Mouse (Mus musculus) hindbrain, embryonic 16.5 days (tissue): ENCODE measurements at regions not wholly inside any gene's neighbourhood (a gene's known extent, or its start where the extent isn't known, plus 50 kb on each side); places are given as distances from the start of the nearest gene placed in this dataset.
"Not testable (repeated sequence)": the region's sequence is repeated elsewhere in the genome, so short reads cannot be mapped to it uniquely, and the experiment has no call there.

ENCODE experiments used
- ATAC-seq: fragments of 200-750 bp; cut with Nextera tagmentation; 2 replicates; pipeline ENCODE4 v1.8.0; 2017; ENCODE audit warnings: moderate TSS enrichment, moderate library complexity
- H3K27ac ChIP-seq: fragments of 300-500 bp; sonication (generic); 2 replicates; pipeline ENCODE4 v1.5.1; 2014; ENCODE audit warnings: low read depth, mild to moderate bottlenecking, control low read depth, low read length, moderate library complexity
- H3K27me3 ChIP-seq: fragments of 300-500 bp; sonication (generic); replicated peaks from 2 replicates; pipeline ENCODE4 v1.6.1; 2014; ENCODE audit warnings: low read length; ENCODE audit not compliant: control insufficient read depth, insufficient read depth
- H3K36me3 ChIP-seq: fragments of 300-500 bp; sonication (generic); 2 replicates; pipeline ENCODE4 v1.6.1; 2014; ENCODE audit warnings: mild to moderate bottlenecking, low read length, moderate library complexity, mixed read lengths; ENCODE audit not compliant: control insufficient read depth, insufficient read depth
- H3K4me1 ChIP-seq: fragments of 300-500 bp; sonication (generic); 2 replicates; pipeline ENCODE4 v1.6.1; 2014; ENCODE audit warnings: low read depth, low read length; ENCODE audit not compliant: control insufficient read depth, insufficient read depth
- H3K4me2 ChIP-seq: fragments of 300-500 bp; sonication (generic); 2 replicates; pipeline ENCODE4 v1.6.1; 2014; ENCODE audit warnings: mild to moderate bottlenecking, low read length, control low read depth, moderate library complexity
- H3K4me3 ChIP-seq: fragments of 300-500 bp; sonication (generic); 2 replicates; pipeline ENCODE4 v1.5.1; 2014; ENCODE audit warnings: mild to moderate bottlenecking, low read length, control low read depth, moderate library complexity
- H3K9ac ChIP-seq: fragments of 300-500 bp; sonication (generic); 2 replicates; pipeline ENCODE4 v1.6.1; 2014; ENCODE audit warnings: low read depth, mild to moderate bottlenecking, control low read depth, low read length, moderate library complexity
- H3K9me3 ChIP-seq: fragments of 300-500 bp; sonication (generic); 2 replicates; pipeline ENCODE4 v1.6.1; 2014; ENCODE audit warnings: mild to moderate bottlenecking, low read length, moderate library complexity; ENCODE audit not compliant: control insufficient read depth
- WGBS: fragments of 180-500 bp; shearing (Covaris S2); extraction: QIAGEN DNeasy Blood & Tissue Kit; methylation state at CpG from one replicate; pipeline ENCODE4 v1.1.7; 2014; 5-methylcytosine and 5-hydroxymethylcytosine counted together

DNA sequence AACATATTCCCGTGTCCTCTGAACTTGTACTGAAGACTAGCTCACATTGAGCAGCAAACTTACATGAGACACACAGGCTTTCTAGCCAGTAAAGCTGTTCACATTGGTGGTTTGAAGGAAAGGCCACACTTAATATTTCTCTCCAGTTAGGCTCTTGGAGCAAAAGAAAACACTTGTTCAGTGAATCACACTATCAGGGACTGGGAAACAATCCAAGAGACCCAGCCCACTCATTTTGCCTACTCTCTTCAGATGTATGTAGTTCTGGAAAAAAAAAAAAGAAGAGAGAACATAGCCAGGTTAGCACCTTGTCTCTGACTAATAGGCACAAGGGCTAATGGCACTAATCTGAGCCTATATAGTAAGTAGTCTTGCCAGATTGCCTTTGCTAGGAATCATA is 165.9 kb downstream of the Lyplal1 start:
- no peak overlapping the region for H3K4me3 ChIP-seq
- 81% methylated on average over 1 of the region's 1 CpGs for WGBS
- no peaks in the 10 kb centered on the region for H3K9me3 ChIP-seq
- no peak for ATAC-seq
- no peak overlapping the region for H3K9ac ChIP-seq
- no peak overlapping the region for H3K4me2 ChIP-seq
- no peak overlapping the region for H3K27ac ChIP-seq
- H3K27me3 ChIP-seq: no peaks in the 10 kb centered on the region
- H3K4me1 ChIP-seq: no peaks in the 10 kb centered on the region
- no peaks in the 10 kb centered on the region for H3K36me3 ChIP-seq

DNA sequence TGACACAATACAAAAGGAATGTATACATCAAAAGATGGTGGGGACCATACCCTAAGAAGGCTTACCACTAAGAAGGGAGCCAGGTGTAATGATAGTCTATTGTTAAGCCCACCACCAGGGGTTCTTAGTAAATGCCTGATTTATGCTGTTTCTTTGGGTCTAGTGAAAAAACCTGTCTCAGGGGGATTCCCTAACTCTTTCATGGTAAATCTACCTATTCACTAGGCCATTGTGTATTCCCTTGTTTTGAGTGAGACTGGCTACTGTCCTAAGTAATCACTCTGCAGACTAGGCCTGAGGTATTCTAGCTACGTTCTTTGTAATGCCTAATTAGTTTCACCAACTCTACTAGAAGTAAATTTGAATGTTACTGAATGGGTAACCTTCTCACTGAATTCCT is 161.3 kb downstream of the Lyplal1 start:
- not testable (repeated sequence) for H3K9me3 ChIP-seq, H3K27ac ChIP-seq, H3K4me3 ChIP-seq, ATAC-seq, H3K4me1 ChIP-seq, H3K4me2 ChIP-seq, H3K36me3 ChIP-seq, H3K27me3 ChIP-seq, H3K9ac ChIP-seq
- WGBS: 38% methylated on average over 1 of the region's 1 CpGs

DNA sequence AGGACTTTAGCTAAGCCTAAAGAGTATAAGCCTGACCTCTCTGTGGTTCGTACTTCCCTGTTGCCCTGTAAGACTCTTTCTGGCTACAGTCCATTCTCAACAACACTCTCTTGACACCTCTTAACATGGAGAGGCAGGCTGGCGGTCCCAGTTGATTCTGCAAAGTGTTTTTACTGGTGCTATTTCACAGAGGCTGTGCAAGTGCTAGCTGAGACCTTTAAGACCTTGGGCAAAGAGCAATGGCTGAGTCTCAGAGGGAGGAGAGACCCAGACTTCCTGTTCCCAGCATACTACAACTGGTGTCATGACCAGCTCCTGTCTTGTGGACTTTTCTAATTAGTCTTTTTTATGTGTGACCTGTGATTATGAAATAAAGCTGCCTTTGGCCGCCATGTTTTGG is 159.6 kb downstream of the Lyplal1 start:
- Histone ChIP-seq H3K27ac (no peak overlapping the region), H3K4me1 (no peaks in the 10 kb centered on the region), H3K4me2 (no peak overlapping the region), H3K9ac (no peak overlapping the region), H3K27me3 (no peaks in the 10 kb centered on the region), H3K36me3 (no peaks in the 10 kb centered on the region), H3K4me3 (no peak overlapping the region), H3K9me3 (no peaks in the 10 kb centered on the region)
- no peak for ATAC-seq
- 90% methylated on average over 3 of the region's 3 CpGs for WGBS

GRCm38 (mm10) chr1:185958276-185958675 is 158.8 kb downstream of the Lyplal1 start:
- no peak for ATAC-seq
- H3K9ac ChIP-seq: no peak overlapping the region
- WGBS: 42% methylated on average over 10 of the region's 10 CpGs
- no peaks in the 10 kb centered on the region for H3K27me3 ChIP-seq
- H3K9me3 ChIP-seq: no peaks in the 10 kb centered on the region
- no peaks in the 10 kb centered on the region for H3K4me1 ChIP-seq
- H3K27ac ChIP-seq: no peak overlapping the region
- no peak overlapping the region for H3K4me2 ChIP-seq
- H3K36me3 ChIP-seq: no peaks in the 10 kb centered on the region
- H3K4me3 ChIP-seq: no peak overlapping the region

DNA sequence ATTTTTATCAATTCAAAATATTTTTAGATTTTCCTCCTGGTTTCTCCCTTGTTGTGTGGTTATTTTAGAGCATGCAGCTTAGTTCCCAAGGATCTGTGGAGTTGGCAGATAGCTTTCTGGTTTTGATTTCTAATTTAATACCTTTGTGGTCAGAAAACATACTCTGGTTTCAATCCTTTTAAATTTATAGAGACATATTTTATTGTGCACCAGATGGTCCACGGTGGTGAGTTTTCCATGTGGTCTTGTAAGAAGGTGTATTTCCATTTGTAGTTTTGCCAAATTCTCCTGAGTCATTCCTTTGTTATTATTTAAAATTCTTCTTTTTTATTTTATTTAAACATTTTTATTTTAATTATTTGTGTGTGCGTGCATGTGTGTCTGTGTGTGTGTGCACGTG is 154.5 kb downstream of the Lyplal1 start:
- ATAC-seq: no peak
- no peak overlapping the region for H3K9ac ChIP-seq
- H3K9me3 ChIP-seq: no peaks in the 10 kb centered on the region
- H3K4me1 ChIP-seq: no peaks in the 10 kb centered on the region
- H3K27ac ChIP-seq: no peak overlapping the region
- no peaks in the 10 kb centered on the region for H3K27me3 ChIP-seq
- no peak overlapping the region for H3K4me3 ChIP-seq
- H3K36me3 ChIP-seq: no peaks in the 10 kb centered on the region
- 91% methylated on average over 3 of the region's 3 CpGs for WGBS
- no peak overlapping the region for H3K4me2 ChIP-seq

GRCm38 (mm10) chr1:185963773-185964172 is 153.3 kb downstream of the Lyplal1 start:
- Histone ChIP-seq H3K9me3 (no peaks in the 10 kb centered on the region), H3K36me3 (no peaks in the 10 kb centered on the region), H3K4me3 (no peak overlapping the region), H3K27ac (no peak overlapping the region), H3K27me3 (no peaks in the 10 kb centered on the region), H3K4me2 (no peak overlapping the region), H3K9ac (no peak overlapping the region), H3K4me1 (no peaks in the 10 kb centered on the region)
- ATAC-seq: no peak
- WGBS: 97% methylated on average over 2 of the region's 2 CpGs

DNA sequence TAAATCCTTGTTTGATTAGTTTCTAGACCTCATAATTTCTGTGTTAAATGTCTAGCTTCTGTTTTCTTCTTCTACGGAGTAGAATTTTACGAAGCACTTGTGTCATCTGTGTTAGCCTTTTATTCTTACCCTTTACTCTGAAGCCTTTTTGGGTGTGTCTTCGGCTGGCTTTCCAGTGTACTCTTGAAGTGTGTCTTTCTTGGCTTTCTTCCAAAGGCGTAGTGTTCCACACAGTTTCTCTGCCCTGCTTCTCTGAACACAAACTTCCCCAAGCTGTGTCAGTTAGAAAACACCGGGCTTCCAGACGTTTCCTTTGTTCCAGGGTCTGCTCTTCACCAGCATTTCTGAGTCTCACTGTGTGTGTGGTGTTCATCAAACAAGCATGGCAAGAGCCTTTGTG is 152.7 kb downstream of the Lyplal1 start:
- H3K4me3 ChIP-seq: no peak overlapping the region
- no peak overlapping the region for H3K9ac ChIP-seq
- no peaks in the 10 kb centered on the region for H3K9me3 ChIP-seq
- no peak for ATAC-seq
- H3K4me1 ChIP-seq: no peaks in the 10 kb centered on the region
- H3K27me3 ChIP-seq: no peaks in the 10 kb centered on the region
- H3K36me3 ChIP-seq: no peaks in the 10 kb centered on the region
- no peak overlapping the region for H3K4me2 ChIP-seq
- WGBS: 54% methylated on average over 6 of the region's 6 CpGs
- H3K27ac ChIP-seq: no peak overlapping the region

DNA sequence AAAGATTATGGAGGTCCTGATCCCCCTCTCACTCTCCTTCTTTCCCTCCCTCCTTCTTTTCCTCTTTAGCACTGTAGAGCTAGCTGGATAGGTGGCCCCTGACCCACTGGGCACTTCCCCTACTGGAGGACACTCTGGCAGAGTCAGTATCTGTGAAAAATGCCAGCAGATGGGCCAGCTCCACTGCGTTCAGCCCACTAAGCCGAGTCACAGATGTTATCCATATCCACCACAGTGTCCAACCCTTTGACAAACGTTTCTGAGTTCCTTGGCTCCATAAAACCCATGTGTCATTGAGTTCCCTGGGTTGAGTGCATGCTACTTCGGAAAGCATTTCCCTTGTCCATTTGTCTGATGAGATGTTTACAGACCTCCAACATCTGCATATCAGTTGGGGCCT is 149.9 kb downstream of the Lyplal1 start:
- Histone ChIP-seq H3K27me3 (no peaks in the 10 kb centered on the region), H3K9ac (no peak overlapping the region), H3K9me3 (no peaks in the 10 kb centered on the region), H3K4me3 (no peak overlapping the region), H3K36me3 (no peaks in the 10 kb centered on the region), H3K27ac (no peak overlapping the region), H3K4me2 (no peak overlapping the region), H3K4me1 (no peaks in the 10 kb centered on the region)
- WGBS: 84% methylated on average over 4 of the region's 4 CpGs
- no peak for ATAC-seq

GRCm38 (mm10) chr1:185967816-185968215 is 149.3 kb downstream of the Lyplal1 start:
- Histone ChIP-seq H3K9ac (no peak overlapping the region), H3K27ac (no peak overlapping the region), H3K4me3 (no peak overlapping the region), H3K4me2 (no peak overlapping the region), H3K4me1 (no peaks in the 10 kb centered on the region), H3K36me3 (no peaks in the 10 kb centered on the region), H3K9me3 (no peaks in the 10 kb centered on the region), H3K27me3 (no peaks in the 10 kb centered on the region)
- WGBS: 80% methylated on average over 6 of the region's 6 CpGs
- no peak for ATAC-seq

GRCm38 (mm10) chr1:185968642-185969041 is 148.5 kb downstream of the Lyplal1 start:
- no peaks in the 10 kb centered on the region for H3K4me1 ChIP-seq
- 84% methylated on average over 3 of the region's 3 CpGs for WGBS
- no peak overlapping the region for H3K27ac ChIP-seq
- no peaks in the 10 kb centered on the region for H3K9me3 ChIP-seq
- H3K4me2 ChIP-seq: no peak overlapping the region
- H3K36me3 ChIP-seq: no peaks in the 10 kb centered on the region
- no peak overlapping the region for H3K4me3 ChIP-seq
- ATAC-seq: no peak
- no peak overlapping the region for H3K9ac ChIP-seq
- no peaks in the 10 kb centered on the region for H3K27me3 ChIP-seq
